Mouse (Mus musculus): ENCODE results near the gene Map2k2.
"Not testable (repeated sequence)": the region's sequence is repeated elsewhere in the genome, so short reads cannot be mapped to it uniquely, and the experiment has no call there.

Gene Map2k2

DNA sequence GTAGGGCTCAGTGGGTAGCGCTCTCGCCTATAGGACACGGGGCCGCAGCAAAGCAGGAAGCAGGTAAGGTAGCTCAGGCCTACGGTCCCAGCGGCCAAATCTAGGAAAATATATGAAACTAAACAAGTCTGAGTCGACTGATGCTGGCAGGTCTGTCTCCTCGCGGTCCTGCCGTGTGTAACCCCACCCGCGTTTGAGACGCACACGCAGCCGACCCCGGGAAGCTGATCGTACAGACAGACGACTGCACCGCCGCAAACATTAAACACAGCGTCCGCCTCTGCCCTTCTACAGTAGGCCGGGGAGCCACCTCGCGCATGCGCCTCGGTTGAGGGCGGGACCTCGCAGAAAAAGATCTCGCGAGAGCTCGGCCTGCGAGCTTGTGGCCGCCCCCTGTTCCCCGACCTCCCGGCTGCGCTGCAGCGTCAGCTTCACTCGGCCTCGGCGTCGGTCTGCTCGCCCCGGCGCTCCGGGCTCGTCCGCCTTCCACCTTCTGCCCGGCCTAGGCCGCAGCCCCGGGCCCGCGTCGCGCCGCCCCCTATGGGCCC is at the start of gene Map2k2:
TSS of gene Map2k2 (plus strand) at position 351 of the 548 bp plus-strand sequence.
- DNase-seq, result peak; percentile 96

DNA sequence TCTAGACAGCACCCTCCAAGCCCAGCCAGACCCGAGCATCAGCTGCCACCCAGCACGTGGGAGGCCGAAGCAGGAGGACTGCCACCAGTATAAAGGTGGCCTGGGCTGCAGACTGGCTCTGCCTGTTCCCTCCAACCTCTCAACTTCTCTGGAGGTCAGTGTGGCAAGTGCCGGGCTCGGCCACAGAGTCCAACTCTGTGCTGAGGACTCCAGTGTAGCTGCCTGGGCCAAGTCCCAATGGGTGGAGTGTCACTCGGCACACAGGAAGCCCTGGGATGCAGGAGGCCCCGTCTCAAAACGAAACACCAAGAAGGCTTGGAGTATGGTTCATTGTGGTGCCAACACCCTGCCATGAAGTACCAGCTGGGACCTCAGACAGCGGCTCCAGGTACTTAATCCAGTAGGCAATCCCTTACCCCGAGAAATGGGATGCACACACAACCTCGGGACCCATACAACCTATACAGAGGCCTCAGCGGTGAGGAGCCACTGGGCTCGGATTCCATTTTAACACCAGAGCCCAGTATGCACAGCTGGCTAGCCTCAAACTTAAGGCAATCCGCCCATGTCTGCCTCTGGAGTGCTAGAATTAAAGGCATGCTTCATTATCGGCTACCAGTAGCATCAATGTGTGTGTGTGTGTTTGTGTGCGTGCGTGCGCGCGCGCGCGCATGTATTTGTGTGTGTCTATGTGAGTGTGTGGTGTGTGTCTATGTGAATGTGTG is 48.1 kb upstream of the Map2k2 start:
- DNase-seq, result no peak

DNA sequence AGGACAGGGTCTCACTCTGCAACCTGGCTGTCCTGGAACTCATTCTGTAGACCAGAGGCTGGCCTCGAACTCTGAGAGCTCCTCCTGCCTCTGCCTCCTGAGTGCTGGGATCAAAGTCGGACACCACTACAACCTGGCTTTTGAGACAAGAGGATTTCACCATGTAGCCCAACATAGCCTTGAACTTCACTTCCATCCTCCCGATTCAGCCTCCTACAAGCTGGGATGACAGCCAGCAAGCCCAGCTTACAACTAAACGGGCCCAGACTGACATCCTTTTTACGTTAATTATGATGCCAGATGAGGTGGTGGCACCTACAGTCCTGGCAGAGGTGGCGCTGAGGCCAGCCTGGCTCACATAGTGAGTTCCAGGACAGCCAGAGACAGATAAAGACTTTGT is 46.8 kb upstream of the Map2k2 start:
- DNase-seq, result no peak

DNA sequence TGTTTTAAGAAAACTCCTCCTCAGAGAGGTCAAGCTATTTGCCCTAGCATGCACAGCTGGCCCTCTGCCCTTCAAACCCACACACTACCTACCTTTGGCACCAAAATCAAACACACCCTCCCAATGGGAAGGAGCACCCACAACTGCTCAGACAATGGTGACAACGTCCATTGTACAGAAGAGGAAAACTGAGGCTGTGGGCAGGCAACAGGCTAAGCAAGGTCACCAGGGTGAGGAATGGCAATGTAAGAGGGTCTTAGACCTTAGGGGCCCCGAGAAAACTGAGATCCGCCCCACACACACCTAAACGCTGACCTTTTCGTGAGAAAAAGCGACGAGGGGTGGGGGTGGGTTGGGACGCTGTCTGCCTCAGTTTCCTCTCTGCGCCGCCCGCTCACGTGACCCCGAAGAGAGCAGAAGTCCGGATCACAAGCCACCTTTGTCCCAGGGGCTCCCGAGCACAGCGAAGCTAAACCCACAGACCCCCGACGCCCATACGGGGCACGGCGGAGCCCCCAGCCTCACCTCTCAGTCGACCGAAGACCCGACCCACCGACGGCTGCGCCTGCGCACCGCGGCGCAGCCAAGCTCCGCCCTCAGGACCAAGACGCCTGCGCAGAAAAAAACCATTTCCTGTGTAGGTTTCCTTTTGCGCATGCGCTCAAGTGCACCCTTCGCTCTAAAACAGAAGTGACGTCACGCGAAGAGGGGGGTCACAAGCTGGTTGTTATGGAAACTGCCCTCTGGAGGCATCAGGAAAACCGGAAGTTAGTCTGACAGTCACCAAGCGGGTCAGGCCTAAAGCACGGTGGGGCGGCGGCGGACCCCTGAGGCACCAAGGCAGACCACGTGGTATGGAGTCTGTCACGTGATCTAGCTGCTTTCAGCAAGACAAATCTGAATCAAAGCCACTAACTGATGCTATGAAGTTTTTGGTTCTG is 45.8 kb upstream of the Map2k2 start, which contains the start of gene Sgta:
TSS of gene Sgta (minus strand) at position 579 of the 941 bp plus-strand sequence.
- DNase-seq, result peak; percentile 99

DNA sequence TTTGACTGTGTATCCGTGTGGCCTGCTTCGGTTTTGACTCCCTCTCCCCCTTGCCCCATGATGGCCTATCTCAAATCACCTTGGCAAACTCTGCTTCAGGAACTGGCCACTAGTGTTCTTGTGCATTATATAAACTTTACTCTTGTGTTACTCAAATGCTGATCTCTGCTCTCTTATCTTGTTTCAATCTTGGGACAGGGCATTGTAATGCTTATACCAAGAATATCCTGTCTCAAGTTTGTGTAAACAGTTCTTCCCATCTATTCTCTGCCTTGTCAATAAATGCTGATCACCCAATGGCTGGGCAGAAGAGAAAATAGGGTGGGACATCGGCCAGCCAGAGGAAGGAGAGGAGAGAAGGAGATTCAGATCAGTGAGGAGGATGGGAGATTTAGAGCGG is 43.0 kb upstream of the Map2k2 start:
- DNase-seq, result no peak

DNA sequence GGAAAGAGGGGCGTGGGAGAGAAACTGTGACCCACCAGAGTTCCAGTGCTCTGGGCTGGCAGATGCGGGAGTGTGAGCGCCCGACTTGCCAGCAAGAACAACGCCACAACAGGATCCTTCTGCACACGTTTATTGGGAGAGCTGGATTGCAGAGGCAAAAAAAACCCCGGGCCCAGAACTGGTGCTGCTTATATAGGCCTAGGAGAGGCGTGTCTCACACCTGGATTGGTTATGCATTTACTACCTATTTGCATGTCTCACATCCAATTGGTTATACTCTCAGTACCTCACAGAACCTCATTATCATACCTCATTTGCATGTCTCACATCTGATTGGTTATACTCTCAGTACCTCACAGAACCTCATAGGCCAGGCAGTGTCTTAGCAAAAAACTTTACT is 41.2 kb upstream of the Map2k2 start:
- DNase-seq, result not testable (repeated sequence)

DNA sequence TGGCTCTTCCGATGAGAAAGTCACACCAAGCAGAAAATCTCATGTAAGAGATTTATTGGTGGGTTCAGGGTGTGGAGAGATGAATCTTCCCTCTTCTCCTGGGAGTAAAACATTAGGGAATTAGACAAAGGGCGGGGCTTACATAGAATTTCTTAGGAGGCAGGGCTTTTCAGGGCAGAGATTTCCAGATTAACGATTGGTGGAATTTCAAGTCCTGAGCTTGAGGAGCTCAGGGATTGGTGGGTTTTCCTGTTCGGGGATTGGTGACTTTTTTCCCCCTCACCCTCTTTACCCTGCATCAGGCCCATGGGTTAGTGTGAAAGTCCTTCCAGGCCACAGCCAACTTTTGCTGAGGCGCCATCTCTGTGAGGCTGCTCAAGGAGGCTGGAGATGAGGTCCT is 37.0 kb upstream of the Map2k2 start:
- no peak for DNase-seq

DNA sequence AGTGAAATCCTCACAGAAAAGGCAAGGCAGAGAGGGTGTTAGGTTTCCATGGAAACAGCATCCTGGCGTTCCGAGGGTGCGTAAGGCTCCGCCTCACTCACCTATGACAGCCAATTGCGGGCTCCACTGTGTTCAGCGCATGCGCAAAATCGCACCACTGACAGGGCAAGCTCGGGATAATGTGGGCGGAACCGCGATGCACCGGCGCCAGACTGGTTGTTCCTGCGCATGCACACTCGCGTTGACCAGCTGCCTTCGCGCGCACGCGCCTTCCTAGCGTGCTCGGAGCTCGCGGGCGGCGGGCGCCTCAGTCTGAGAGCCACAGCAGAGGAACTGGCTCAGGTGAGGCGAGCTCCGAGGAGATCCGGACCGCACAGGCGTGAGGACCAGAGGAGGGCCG is 35.9 kb upstream of the Map2k2 start, which contains the start of gene Thop1:
TSS of gene Thop1 (plus strand) at position 200 of the 400 bp plus-strand sequence.
- peak; percentile 98 for DNase-seq

DNA sequence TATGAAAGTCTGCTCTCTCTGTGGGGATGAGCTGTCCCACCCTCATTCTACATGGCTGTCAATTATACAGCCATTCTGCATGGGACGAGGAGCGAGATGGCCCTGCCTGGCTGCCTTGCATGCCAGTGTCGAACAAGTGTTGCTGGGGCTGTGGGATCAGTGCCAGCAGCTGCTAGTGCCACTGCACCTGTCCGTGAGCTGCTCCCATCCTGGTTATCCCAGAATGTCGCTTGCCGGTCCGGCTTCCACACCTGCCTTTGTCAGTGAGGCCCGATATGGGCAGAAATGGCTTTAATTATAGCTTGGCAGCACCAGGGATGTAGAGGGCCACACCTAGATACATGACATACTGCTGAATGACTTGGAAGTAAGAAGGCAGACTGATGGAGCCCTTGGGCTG is 33.4 kb upstream of the Map2k2 start:
- DNase-seq, result no peak

DNA sequence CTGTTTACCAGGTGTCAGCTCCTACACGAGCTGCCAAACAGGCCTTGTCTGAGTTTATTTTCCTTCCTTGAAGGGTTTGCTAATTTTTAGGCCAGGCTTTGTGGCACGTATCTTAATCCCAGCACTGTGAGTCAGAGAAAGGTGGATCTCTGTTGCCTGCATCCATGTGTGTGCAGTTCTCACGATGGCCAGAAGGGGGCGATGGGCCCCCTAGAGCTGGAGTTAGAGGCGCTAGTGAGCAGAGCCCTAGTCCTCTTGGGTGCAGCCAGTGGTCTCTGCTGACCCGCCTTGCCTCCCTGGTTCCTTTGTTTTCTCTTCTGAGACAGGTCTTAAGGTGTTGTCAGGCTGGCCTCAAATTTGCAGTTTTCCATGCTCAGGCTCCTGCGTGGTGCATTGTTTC is 32.3 kb upstream of the Map2k2 start:
- no peak for DNase-seq

DNA sequence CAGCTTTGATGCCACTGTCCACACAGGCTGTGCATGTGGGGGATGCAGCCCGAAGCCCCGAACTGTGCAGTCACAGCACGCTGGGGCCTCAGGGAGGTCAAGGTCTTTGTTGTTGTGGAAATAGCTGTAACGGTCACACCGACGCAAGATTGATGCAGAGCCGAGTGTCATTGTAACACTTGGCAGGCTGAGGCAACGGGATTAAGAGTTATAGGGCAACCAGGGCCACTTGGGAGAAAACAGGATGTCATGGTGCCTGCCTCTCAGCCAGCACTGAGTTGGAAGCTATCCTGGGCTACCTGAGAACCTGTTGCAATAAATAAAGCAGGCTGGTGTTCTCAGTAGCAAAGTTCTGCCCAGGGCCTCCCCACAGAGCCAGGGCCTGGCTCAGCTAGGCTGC is 30.0 kb upstream of the Map2k2 start:
- DNase-seq, result no peak

DNA sequence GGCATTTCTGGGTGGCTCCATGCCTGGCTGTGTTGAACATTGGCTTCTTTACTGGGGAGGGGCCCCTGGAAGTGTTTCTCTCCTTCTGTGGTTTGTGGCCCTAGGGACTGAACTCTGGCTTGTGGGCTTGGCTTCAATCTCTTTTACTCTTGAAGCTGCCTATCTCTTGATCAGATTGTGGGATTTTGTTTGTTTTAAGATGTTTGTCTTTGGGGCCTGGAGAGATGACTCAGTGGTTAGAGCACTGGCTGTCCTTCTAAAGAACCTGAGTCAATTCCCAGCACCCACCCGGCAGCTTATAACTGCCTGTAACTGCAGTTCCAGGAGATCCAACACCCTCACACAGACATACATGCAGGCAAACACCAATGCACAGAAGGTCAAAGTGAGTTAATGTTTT is 29.4 kb upstream of the Map2k2 start:
- no peak for DNase-seq

DNA sequence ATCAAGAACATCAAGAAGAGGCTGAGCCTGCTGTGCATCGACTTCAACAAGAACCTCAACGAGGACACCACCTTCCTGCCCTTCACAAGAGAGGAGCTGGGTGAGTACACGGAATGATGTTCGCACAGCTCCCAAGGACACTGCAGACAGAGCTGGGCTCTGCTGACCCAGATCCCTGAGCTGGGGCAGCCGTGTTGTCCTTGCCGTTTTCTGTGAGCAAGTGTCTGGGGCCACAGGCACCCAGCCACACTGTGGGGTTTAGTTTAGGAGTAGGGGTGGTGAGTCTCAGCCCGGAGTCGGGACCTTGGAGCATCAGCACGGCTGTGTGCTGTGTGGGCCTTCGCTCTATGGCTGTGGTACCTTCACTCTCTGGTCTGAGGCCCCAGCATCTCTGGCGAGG is 27.8 kb upstream of the Map2k2 start:
- no peak for DNase-seq

DNA sequence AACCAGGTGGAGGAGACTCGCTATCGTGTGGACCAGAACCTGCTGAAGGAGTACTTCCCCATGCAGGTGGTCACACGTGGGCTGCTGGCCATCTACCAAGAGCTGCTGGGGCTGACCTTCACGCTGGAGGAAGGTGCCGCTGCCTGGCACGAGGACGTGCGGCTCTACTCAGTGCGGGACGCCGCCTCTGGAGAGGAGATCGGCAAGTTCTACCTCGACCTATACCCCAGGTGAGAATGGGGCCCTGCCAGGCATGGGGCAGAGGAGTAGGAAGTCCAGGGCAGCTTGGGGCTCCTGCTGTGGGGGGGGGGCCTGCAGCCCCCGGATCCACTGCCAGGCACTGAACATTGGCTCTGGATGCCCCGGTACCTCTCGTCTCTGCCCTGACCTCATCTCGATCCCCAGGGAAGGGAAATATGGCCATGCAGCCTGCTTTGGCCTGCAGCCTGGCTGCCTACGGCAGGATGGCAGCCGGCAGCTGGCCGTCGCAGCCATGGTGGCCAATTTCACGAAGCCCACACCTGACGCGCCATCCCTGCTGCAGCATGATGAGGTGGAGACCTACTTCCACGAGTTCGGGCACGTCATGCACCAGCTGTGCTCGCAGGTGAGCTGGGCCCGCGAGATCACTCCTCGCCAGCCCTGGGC is 25.6 kb upstream of the Map2k2 start:
- no peak for DNase-seq

DNA sequence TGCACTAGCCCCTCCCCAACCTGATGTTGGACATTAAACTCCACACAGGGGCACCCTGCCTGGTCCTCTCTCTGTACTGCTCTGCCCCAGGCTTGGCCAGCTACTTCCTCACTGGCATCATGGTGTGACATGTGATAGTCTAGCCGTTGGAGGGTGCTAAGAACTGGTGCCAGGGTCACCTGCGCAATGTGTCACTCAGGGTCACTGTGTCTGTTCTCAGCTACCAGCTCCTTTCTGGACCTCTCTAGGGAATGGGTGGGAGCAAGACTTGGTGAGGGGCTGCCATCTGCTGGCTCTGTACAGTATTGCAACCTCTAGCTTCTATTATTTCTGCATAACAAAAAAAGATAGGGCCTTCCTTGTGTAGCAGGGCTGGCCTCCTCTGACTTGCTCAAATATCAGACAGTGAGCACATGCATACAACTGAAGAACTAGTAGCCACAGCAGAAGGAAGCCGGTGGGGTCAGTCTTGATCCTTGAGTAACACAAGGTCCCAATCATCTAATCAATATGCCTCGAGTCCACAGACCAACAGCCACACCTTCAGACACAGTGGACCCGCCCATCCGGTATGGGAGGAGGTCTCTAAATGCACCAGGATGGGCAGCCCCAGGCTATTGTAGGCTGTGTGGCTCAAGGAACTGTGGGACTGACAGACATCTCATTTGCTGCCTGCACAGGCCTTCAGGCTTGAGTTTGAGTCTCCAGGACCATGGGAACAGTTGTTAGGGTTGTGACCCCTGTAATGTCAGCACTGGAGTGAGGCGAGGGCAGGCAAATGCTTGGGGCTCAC is 23.4 kb upstream of the Map2k2 start:
- peak; percentile 73 for DNase-seq

DNA sequence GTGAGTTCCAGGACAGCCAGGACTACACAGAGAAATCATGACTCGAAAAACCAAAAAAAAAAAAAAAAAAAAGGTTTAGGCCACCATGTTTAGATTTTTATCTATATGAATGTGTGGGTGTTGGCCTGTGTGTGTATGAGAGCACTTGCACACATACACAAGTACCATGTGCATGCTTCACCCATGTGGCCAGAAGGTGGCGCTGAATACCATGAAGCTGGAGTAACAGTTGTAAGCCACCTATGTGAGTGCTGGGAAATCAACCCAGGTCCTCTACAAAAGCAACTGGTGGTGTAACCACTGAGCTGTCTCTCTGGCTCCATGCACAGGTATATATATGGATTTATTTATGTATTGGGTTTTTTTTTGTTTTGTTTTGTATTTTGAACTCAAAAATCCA is 18.7 kb upstream of the Map2k2 start:
- no peak for DNase-seq

DNA sequence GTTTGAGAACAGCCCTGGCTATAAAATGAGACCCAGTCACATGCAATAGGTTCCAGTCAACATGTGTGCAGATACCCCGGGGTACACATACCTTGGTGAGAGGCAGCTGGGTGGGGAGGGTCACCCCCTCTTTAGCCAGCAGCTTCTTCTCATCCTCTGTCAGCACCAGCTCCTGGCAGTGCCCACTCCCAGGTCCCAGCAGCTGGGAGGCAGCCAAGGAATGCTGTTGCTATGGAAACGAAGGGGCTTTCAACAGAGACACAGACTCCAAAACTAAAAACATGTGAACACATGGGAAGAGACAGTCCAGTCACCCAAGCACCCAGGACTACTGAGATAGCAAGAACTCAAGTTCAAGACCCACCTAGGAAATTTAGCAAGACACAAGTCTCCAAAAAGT is 16.5 kb upstream of the Map2k2 start:
- no peak for DNase-seq

DNA sequence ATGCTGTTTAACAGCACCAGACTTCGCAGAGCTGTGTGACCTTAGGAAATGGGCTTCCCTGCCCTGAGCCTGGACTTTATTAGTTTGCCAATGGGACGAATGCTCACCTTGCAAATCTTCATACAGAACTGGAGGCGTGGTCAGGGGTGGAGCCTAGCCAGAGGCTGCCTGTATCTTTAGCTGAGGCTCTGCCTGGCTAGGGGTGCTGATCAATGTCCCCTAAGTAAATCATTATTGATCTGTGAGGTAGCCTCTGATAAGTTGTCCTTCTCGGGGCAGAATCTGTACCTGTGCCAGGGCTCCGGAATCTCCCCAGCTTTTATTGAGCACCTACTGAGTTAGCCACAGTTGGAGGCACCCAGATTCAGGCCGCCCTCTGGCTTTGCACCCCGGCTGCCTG is 15.1 kb upstream of the Map2k2 start:
- DNase-seq, result no peak

DNA sequence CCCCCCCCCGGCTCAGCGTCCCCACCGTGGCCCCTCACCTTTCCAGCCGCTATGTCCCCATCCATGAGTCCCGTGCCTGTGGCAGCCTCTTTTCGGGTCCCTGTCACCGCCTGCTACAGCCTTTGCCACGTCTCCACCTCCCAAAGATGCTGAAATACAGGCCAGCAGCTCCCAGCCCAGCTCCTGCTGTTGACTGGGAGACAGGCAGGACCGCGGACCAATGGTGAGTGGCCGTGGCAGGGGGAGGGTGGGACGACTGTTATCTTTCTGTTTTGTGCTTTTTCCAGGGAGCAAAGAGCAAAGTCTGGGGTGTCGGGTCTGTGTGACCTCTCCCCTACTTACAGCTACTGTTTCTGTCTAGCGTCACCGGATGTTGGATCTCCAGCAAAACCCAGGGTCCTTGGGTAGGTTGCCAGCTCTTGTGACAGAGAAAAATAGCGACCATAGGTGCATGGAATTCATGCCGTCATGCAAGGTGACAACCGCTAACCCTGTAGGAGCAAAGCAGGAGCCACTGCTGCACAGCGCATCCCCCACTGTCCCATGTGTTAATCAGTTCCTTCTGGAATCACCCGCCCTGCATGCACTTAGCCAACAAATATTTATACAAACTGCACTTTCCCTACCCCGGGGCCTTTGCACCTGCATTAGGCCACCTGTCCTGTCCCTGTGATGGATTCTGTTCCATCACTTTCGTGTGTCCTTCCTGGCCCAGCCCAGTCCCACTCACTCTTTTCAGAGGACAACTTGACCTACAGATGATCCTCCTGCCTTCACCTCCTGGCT is 13.1 kb upstream of the Map2k2 start:
- no peak for DNase-seq

DNA sequence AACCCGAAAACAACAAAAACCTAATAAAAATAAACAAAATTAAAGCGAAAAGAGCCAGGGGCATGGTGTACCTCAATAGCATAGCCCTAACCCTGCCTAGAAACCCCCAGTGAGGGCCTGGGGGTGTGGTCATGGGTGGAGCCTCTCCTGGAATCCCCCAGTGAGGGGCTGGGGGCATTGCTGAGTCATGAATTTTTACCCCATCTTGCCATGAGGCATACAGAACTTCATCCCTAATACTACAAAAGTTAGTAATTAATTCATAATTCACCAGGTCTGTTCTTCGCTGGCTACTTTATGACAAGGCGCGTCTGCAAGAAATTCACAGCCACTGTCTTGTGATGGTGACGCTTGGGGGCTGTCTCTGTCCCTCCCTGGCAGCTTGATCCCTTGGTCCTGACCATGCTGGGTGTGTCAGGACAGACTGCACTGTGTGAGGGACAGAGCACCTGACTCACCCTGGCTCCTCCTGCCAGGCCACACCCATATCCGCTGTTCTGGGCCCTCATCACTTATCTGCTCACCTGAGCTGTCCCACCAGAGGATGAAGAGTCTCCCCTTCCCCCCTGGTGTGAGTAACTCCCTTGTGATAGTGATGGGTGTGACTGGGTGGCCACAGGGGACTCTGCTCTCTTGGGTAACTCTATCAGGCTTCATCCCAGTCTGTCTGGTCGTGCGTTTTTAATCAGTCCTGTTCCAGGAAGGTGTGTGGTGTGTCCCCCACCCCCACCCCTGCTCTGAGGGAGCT is 10.6 kb upstream of the Map2k2 start:
- no peak for DNase-seq
